Mouse (Mus musculus) embryonic stem cell, embryonic (primary cell): ENCODE results near the gene Slx4ip.

Source experiments
- CTCF ChIA-PET, 4 experiments: fragments of 300-600 bp in 2 of 4; fragments of 350-600 bp in 2 of 4; sonication (Branson Sonifier 250); formaldehyde crosslinking; loops; one replicate each; lab custom pipeline; 2022; ENCODE audit warnings: inconsistent platforms in 2 of 4; lab: Charles Lee
- POLR2A ChIA-PET, 4 experiments: fragments of 300-600 bp in 2 of 4; fragments of 350-600 bp in 2 of 4; sonication (Branson Sonifier 250); formaldehyde crosslinking; loops; one replicate each; lab custom pipeline; 2022; ENCODE audit warnings: antibody characterized with exemption in 4 of 4, inconsistent platforms in 1 of 4; lab: Charles Lee

Gene Slx4ip

DNA sequence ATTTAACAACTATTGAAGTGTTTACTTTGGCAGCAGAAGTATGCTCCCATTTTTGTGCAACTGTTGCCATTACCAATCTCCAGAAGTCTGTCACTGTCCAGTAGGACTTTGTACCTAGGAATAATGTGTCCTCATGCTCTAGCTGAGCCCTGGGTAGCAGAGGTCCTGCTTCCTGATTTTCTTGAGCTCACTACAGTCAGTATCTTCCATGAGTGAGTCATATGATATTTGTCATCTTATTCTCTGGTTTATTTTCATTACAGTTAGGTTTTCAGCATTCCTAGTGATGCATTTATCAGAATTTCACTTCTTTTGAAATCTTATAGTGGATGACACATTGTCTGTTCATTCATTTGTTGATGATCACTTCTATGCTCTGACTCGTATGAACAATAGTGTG is 115.6 kb downstream of the Slx4ip start:
- ChIA-PET CTCF (no interaction called here), POLR2A (interaction anchor here in 1 of 4 experiments (0.6 kb wide), 1 partner anchor 19 kb away, joined by 3 read pairs; no protein-coding TSS in a partner anchor)

GRCm38 (mm10) chr2:137011980-137012379 is 121.0 kb downstream of the Slx4ip start:
- POLR2A ChIA-PET: interaction anchor here in 1 of 4 experiments (0.8 kb wide), 1 partner anchor 81 kb away, joined by 3 read pairs; no protein-coding TSS in a partner anchor
- CTCF ChIA-PET: no interaction called here

GRCm38 (mm10) chr2:137013151-137013550 is 122.1 kb downstream of the Slx4ip start:
- CTCF ChIA-PET: no interaction called here
- POLR2A ChIA-PET: interaction anchor here in 1 of 4 experiments (0.8 kb wide), 1 partner anchor 14 kb away, joined by 3 read pairs; no protein-coding TSS in a partner anchor

GRCm38 (mm10) chr2:137013811-137014350 is 122.9 kb downstream of the Slx4ip start:
- ChIA-PET POLR2A (interaction anchor here in 1 of 4 experiments (0.7 kb wide), 1 partner anchor 159 kb away, joined by 3 read pairs; no protein-coding TSS in a partner anchor), CTCF (interaction anchor here in 1 of 4 experiments (0.6 kb wide), 1 partner anchor 21 kb away, joined by 3 read pairs; no protein-coding TSS in a partner anchor)

DNA sequence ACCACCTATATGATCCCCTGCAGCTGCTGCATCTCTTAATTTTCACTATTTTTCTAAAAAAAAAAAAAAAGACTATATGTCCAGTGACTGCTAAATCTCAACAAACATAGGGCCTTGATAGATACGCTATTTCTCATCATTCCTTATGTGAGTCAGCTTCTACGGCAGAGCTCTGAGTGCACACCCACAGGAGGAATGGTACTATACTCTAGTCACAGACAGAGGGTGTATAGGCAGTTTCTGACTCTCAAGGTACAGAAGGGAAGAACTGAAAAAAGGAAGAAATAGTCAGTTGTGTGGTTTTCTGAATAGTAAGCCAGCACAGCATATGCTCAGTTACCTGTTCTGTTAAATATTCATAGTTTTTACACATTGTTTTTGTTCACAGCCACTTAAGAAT is 123.4 kb downstream of the Slx4ip start:
- CTCF ChIA-PET: interaction anchor here in 2 of 4 experiments (0.6 kb wide), 2 partner anchors 11 to 21 kb away, joined by 3 read pairs; no protein-coding TSS in a partner anchor
- POLR2A ChIA-PET: interaction anchor here in 1 of 4 experiments (0.7 kb wide), 1 partner anchor 160 kb away, joined by 3 read pairs; no protein-coding TSS in a partner anchor

DNA sequence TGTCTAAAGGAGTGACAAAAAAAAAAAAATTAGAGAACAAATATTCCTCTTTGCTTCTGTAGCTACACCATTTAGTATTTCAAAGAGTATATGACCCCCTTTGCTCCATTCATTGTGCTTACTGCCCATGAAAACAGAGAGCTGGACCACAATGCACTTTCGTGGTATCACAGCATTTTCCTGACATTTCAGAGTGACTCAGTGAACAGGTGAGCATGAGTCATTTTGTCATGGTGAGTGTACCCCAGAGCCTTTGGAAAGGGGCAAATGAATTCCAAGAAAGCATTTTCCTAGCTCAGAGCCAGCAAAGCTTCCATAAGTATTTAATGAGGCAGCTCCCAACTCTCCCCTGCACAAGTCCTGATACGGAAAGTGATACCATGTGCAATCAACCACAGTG is 153.1 kb downstream of the Slx4ip start:
- POLR2A ChIA-PET: no interaction called here
- CTCF ChIA-PET: no interaction called here

GRCm38 (mm10) chr2:137049367-137049766 is 158.3 kb downstream of the Slx4ip start:
- POLR2A ChIA-PET: no interaction called here

DNA sequence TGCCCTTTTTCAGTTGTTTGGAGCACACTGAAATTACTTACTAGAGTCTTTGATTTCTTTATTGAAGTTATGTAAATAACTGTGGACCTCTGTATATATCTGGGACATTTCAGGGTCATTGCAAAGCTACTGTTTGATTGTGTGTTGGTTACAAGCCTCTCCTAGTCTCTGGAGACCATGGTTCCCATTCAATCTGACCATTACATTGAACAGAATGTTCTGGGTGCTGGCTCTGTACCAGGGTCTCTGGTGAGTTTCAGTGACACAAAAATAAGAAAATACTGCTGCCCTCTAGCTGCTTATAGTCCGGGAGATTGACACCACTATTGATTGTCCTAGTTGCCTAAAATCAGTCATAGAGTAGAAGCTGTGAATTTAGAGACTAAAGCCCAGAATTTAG is 158.9 kb downstream of the Slx4ip start:
- ChIA-PET POLR2A (no interaction called here), CTCF (no interaction called here)

More at GRCm38 (mm10) chr2:137049367-137049766, 158.3 kb downstream of the Slx4ip start:
- CTCF ChIA-PET: no interaction called here

- CTCF ChIA-PET: no interaction called here
- POLR2A ChIA-PET: interaction anchor here in 1 of 4 experiments (1.6 kb wide), 1 partner anchor 10 kb away, joined by 4 read pairs; no protein-coding TSS in a partner anchor
Measured at GRCm38 (mm10) chr2:137063829-137064228, 172.8 kb downstream of the Slx4ip start.

DNA sequence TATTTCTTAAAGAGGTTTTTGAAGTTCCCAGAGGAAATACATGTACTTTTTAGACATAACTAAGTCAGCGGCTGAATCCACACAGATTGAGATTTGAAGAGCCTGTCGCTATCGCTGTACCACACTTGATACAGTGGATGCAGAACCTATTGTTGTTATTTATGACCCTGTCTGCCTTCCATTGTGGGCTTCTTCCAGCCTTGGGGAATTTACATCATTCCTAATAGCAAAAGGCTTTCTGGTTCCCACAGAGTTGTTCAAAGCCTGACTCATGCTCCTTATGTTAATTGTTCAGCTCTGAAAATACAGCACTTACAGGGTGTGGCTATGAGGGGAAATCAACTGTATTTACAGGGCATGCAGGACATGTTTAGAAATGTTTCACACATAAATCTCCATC is 173.5 kb downstream of the Slx4ip start:
- ChIA-PET CTCF (no interaction called here), POLR2A (interaction anchor here in 1 of 4 experiments (1.6 kb wide), 1 partner anchor 9 kb away, joined by 4 read pairs; no protein-coding TSS in a partner anchor)

- ChIA-PET POLR2A (no interaction called here), CTCF (no interaction called here)
Measured at GRCm38 (mm10) chr2:137067479-137068110, 176.6 kb downstream of the Slx4ip start.

GRCm38 (mm10) chr2:137073473-137074312 is 182.7 kb downstream of the Slx4ip start:
- CTCF ChIA-PET: interaction anchor here in 1 of 4 experiments (0.5 to 0.6 kb wide), 2 partner anchors 117 to 173 kb away, joined by 3 to 5 read pairs; no protein-coding TSS in a partner anchor
- POLR2A ChIA-PET: interaction anchor here in 3 of 4 experiments (0.6 to 1.7 kb wide), 5 partner anchors 9 to 134 kb away, joined by 3 to 8 read pairs (median 4); no protein-coding TSS in a partner anchor

DNA sequence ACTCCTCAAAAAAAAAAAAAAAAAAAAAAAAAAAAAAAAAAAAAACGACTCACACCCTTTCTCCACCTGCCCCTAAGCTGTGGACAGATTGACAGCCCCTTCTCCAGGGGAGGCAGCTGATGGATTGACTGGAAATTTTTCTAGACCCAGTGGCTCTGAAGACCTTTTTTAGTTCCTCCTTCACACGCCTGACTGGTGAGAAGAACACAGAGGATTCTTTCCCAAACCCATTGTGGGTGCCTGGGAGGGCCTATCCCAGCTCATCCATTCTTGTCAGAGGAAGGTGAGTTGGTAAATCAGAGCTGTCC is 183.2 kb downstream of the Slx4ip start:
- ChIA-PET POLR2A (interaction anchor here in 3 of 4 experiments (0.6 to 1.7 kb wide), 5 partner anchors 9 to 135 kb away, joined by 3 to 8 read pairs (median 4); no protein-coding TSS in a partner anchor), CTCF (interaction anchor here in 1 of 4 experiments (0.6 kb wide), 1 partner anchor 173 kb away, joined by 5 read pairs; no protein-coding TSS in a partner anchor)

DNA sequence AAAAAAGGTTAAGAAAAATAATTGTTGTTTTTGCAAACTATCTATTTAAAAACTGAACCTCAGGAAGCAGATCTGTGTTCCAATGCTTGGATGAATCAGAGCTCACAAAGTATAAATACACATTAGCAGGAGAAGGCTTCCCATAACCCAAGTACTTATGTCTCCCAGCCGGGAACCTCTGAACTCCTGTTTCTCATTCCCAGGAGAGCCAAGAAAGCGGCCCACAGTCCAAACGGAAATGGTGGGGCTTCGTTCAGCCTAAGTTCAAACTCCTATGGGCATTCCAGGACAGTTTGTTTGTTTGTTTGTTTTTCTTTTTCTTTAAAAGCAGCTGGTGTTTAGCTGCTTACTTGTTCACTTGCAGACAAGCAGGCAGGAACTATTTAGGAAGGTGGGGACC is 187.8 kb downstream of the Slx4ip start:
- CTCF ChIA-PET: no interaction called here
- POLR2A ChIA-PET: interaction anchor here in 1 of 4 experiments (0.7 kb wide), 1 partner anchor 35 kb away, joined by 3 read pairs; no protein-coding TSS in a partner anchor

DNA sequence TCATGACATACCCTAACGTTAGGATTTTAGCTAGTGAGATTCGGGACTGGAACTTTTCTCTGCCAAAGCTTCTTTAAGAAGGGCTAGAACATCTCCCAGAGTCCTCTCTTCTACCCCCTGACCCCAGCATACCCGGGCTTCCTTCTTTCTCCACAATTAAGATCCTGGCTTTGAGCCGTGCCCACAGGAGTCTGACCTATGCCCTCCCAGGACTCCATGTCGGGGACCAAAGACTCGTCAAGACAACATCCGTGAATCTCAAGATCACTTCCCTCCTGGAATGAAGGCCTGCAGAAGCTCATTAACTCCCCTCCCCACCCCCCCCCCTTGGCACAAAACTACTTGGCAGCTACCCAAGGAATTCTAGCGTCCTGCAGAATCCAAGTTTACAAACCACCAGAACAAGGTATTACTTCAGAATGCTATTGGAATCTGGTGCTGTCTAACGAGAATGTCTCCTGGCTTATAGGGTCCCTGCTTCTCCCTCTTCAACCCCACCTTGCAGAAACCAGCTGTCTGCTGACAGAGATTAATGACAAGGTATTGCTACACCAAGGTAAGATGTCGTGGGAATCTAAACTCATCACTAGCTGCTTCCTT is 188.8 kb downstream of the Slx4ip start:
- ChIA-PET CTCF (interaction anchor here in 1 of 4 experiments (0.6 kb wide), 1 partner anchor 15 kb away, joined by 3 read pairs; no protein-coding TSS in a partner anchor), POLR2A (interaction anchor here in 3 of 4 experiments (0.6 to 1.6 kb wide), 4 partner anchors 12 to 345 kb away, joined by 3 to 11 read pairs (median 3); no protein-coding TSS in a partner anchor)

DNA sequence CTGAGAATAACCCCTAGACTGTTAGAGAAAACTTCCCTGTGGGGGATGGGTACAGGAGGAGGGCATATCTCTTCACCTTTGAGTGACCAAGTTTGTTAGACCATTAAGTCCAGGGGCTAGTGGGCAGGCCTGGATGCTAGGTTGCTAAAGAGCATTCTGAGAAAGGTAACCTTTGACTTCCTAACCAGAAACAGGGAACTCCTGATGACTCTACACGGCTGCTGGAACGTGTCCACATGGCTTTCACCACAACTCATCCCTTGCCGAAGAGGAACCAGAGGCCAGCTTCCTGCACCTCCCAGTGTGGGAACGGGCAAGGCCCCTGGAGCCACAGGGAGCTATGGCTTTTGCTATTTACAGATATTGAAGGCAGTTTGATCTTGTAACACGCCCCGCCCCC is 189.4 kb downstream of the Slx4ip start:
- ChIA-PET POLR2A (interaction anchor here in 2 of 4 experiments (0.8 to 1.6 kb wide), 3 partner anchors 12 to 37 kb away, joined by 3 to 11 read pairs (median 3); no protein-coding TSS in a partner anchor), CTCF (interaction anchor here in 1 of 4 experiments (0.6 kb wide), 1 partner anchor 15 kb away, joined by 3 read pairs; no protein-coding TSS in a partner anchor)

DNA sequence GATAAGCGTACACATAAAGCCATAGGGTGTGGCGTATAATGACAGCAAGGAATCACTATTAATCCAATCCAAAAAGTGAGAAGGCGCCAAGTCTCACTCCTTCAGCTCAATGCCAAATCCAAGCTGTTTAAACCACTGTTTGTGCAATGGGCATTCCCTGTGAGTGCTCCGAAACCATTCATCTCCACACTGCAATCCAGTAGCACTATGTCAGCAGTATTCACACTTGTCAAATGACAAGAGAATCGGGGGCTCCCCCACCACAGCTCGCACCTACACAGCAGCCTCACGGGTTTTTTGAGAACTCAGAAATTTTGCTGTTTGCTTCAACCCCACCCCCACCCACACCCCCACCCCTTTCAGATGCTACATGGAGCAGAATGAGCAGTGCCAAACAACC is 190.0 kb downstream of the Slx4ip start:
- CTCF ChIA-PET: no interaction called here
- POLR2A ChIA-PET: interaction anchor here in 2 of 4 experiments (0.7 to 1.6 kb wide), 4 partner anchors 11 to 126 kb away, joined by 3 to 11 read pairs (median 4); no protein-coding TSS in a partner anchor
